Mouse (Mus musculus) brown adipose tissue, adult 24 weeks (tissue): Measurements from ENCODE around the gene Ccdc32. TPM values are rescaled to one million over a fixed set of nuclear protein-coding genes. Genes with fewer than 3 reads are reported as not detected.

ENCODE experiments used
- H3K27ac ChIP-seq: fragments of 200-500 bp; replicated peaks from 2 replicates; pipeline ENCODE4 v1.5.1; 2012; ENCODE audit warnings: low read depth, mild to moderate bottlenecking, low read length
- H3K4me1 ChIP-seq: fragments of 200-500 bp; 2 replicates; pipeline ENCODE4 v1.6.1; 2012; ENCODE audit warnings: low read length, mixed read lengths; ENCODE audit not compliant: control insufficient read depth, insufficient read depth, insufficient read length
- H3K4me3 ChIP-seq: fragments of 200-500 bp; 2 replicates; pipeline ENCODE4 v1.5.1; 2012; ENCODE audit warnings: low read depth, mild to moderate bottlenecking, low read length, moderate library complexity; ENCODE audit not compliant: insufficient read depth
- polyA plus RNA-seq: library from polyadenylated mRNA; stranded (reverse); fragments of >200 nt; gene quantifications from 2 replicates; pipeline ENCODE4 v1.2.4, GENCODE M21; 2012; ENCODE audit not compliant: missing spikeins, insufficient read depth, insufficient read length

The Ccdc32 gene
- polyA plus RNA-seq, 1 experiment, result 13.3 TPM

DNA sequence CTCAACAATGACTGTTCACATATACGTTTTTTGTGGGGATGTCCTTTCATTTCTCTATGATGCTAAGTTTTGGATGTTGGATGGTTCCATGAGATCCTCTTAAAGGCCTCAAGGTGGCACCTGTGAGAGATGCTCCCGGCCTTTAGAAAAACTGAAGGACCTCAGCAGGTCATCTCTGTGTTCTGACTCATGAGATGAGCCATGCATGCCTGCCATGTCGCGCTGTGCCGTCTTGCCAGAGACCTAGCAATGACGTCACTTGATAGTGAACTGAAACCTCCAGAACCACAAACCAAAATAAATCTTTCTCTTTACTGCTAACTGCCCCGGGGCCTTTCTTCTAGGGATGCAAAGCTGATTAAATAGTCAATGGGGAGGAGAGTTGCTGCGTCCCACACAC is 45.4 kb downstream of the Ccdc32 start:
- Histone ChIP-seq H3K27ac (no peak overlapping the region), H3K4me1 (no peaks in the 10 kb centered on the region)

DNA sequence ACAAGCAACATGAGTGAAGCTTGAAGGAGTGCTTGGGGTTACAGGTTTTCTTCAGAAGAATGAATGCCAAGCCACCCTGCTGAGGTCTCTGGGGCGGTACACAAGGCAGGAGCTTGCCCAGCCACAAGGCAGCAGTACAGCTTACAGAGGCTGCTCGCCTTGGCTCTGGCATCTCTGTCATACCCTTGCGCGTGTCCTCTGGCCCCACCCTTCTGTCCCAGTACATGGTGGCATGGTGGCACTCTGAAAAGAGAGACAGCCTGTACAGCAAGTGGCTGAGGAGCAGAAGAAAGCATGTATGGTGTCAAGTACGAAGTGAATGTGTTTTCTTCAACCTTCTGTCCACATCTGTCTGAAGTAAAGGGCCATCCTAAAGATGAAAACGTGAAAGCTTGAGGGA is 48.4 kb downstream of the Ccdc32 start:
- Histone ChIP-seq H3K4me1 (no peaks in the 10 kb centered on the region), H3K27ac (no peak overlapping the region), H3K4me3 (no peak overlapping the region)

More for the DNA sequence above, 45.4 kb downstream of the Ccdc32 start:
- no peak overlapping the region for H3K4me3 ChIP-seq

DNA sequence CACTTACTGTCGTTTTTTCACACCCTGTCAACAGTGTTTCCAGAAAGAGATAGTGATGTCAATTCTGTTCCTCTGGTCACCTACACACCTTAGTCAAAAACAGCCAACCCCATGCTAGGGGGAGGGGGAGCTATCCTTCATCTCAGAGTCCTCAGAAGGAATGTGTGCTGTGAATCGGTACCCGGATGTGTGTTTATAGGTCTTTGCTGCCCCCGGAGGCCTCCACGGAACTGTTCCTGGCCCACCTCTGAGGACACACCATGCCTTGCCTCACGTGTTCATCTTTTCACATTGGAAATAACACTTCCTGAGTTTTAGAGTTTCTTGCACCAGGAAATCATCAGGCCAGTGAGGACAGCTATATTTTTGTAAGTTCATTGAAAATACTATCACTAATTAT is 51.1 kb downstream of the Ccdc32 start:
- H3K4me3 ChIP-seq, result no peak overlapping the region
- no peak overlapping the region for H3K27ac ChIP-seq
- no peaks in the 10 kb centered on the region for H3K4me1 ChIP-seq

DNA sequence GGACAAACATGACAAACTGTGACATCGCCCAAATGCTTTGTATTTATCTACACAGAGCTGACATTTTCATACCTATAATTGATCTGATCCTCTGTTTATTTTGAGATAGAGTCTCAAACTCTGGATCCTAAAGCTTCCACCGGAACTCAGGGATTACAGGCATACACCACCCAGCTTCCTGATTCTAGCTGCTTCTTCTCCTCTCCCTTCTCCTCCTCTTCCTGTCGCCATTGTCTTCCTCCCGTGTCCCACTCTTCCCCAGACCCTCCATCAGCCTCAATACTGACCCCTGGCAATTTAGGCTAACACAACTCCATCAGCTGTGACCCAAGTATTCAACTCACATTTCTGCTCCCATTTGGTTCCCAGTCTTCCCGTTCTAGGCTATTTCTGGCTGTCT is 52.3 kb downstream of the Ccdc32 start:
- H3K27ac ChIP-seq, result no peak overlapping the region
- H3K4me3 ChIP-seq, result peak overlapping the region; percentile 65; the same call in 1 of the 2 replicates
- H3K4me1 ChIP-seq, result no peaks in the 10 kb centered on the region

DNA sequence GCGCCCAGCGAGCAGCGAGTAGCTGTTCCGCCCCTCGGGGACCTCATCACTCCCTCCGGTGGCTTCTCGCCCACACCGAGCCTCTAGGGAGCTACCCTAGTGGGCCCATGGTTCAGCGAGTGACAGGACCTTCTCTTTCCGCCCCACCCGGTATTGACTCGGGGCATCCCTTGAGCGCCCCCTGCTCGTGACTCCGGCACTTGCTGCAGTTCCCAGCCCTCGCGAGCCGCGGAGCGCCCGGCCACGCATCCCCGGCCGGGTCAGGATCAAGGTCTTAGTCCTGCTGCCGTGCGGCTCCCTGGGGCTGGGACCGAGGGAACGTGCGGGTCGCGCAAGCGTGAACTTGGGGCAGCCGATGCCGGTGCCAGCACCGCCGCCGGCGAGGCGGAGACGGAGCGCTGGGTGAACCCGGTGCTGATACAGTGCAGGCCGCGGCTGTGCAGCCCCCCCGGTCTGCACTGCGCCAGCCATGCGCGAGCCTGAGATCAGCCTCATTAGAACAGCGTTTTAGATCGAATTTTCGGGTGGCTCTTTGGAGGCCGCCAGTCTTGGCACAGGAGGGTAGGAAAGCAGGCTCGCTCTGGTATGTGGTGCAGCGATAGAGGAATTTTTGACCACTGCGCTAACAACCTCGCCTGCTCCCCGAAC is 52.8 kb downstream of the Ccdc32 start:
- Histone ChIP-seq H3K4me1 (no peaks in the 10 kb centered on the region), H3K4me3 (peak overlapping the region; percentile 65), H3K27ac (no peak overlapping the region)

DNA sequence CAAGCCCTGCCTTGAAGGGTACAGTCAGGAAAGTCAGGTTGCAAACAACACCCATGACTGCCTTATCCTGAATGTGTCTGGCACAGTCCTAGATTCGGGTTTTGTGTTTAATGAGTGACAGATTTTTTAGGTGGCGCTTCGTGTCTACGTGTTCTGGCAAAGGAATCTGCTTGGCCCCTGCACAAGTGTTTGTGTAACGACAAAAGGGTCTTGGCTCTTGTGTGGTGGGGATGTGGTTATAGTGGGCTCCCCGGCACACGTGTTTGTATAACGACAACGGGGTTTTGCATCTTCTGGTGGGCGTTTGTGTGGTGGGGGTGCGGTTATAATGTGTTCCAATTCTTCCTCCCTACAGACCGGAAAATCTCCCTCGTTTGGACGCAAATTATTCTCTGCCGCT is 53.3 kb downstream of the Ccdc32 start:
- H3K27ac ChIP-seq, result no peak overlapping the region
- peak overlapping the region; percentile 65 for H3K4me3 ChIP-seq
- H3K4me1 ChIP-seq, result no peaks in the 10 kb centered on the region

DNA sequence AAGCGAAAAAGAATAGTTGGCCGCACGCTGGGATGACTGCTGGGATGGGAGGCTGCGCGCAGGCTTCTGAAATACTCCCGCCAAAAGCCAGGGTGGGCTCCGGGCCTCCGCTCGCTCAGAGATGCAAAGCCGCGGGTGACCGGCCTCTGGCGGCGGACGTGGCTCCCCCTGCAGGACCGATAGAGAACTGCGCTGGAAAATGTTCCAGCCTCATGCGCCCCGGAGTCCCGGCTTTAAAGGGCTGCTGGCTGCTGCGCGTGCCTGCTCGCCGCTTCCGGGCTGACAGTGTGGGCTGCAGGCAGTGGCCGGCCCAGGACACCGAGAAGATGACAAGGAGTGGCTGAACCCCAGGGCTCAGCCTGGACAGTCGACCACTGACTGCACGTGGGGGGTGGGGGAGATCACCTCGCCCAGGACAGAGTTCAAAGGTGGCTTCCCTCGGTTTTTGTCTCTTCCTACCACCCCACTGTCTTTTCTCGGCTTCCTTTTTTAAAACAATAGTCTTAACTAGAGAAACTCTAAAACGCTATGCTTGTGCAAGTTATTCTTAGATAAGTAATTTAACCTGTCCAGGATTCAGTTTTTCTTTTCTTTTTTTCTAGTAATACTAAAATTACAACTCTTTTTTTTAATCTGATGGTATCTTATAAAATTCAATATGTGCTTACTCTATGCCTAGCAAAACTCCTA is 56.4 kb downstream of the Ccdc32 start:
- Histone ChIP-seq H3K27ac (no peak overlapping the region), H3K4me3 (peak overlapping the region; percentile 39), H3K4me1 (no peaks in the 10 kb centered on the region)

DNA sequence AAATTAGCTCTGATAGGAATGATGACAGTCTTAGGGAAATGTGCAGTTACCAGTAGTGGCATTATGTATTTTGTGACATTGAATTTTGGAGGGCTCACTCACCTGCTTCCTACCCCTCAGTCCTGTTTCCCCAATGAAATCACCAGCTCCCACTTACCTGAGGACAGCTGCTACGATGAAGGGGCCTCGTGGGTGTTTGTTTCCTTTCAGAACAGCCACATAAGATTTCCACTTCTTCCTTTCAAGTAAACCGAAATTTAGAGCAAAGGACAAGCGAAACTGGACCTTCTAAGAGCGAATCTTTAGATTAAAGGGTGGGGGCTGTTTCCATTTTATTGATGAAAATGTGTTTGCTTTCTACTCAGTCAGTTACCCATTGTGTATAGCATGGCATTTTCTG is 57.1 kb downstream of the Ccdc32 start:
- no peak overlapping the region for H3K4me3 ChIP-seq
- no peaks in the 10 kb centered on the region for H3K4me1 ChIP-seq
- no peak overlapping the region for H3K27ac ChIP-seq

DNA sequence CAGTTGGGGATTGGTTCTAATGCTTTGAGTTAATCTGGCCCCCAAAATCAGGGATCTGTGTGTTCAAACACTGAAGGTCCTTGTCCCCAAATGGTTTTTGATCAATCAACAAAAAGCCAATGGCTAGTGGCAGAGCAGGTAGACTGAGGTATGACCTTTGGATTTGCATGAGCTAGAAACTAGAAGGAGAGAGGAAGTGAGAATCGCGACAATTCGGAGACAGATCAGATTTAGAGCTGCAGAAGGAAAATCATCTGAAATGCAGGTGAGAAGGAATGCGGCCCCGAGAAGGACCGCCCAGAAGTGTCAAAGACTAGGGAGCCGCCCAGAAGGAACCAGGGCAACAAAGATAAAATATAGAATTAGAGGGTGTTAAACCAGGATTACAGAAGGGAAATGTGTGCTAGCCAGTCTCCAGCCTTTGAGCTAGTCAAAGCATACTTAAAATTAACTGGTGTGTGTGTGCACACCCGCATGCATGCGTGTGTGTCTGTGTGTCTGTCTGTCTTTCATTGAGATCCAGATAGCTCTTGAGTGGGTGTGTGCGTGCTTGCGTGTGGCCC is 59.5 kb downstream of the Ccdc32 start:
- Histone ChIP-seq H3K4me1 (no peaks in the 10 kb centered on the region), H3K27ac (no peak overlapping the region), H3K4me3 (no peak overlapping the region)

Other genes with a start within 250 kb of the Ccdc32 start
- gene Disp2, start 249.7 kb downstream of the Ccdc32 start, polyA plus RNA-seq, result 0.32 and 0.38 TPM in 2 replicates
- gene Knstrn, start 215.4 kb downstream of the Ccdc32 start, polyA plus RNA-seq, result 1.5 TPM in 1 of 2 replicates, not detected in the other
- 134 and 164 TPM in 2 replicates for gene Ivd, start 167.4 kb downstream of the Ccdc32 start, polyA plus RNA-seq
- 3.8 and 4.3 TPM in 2 replicates for gene Bahd1, start 129.0 kb downstream of the Ccdc32 start, polyA plus RNA-seq
- gene Chst14, start 102.9 kb downstream of the Ccdc32 start, polyA plus RNA-seq, result 4.2 and 4.7 TPM in 2 replicates
- 1.4 and 2.3 TPM in 2 replicates for gene Rpusd2, start 5.4 kb upstream of the Ccdc32 start, polyA plus RNA-seq
- not detected in 2 replicates for gene Knl1, start 17.7 kb upstream of the Ccdc32 start, polyA plus RNA-seq
- 0.83 TPM in 1 of 2 replicates, not detected in the other for gene Rad51, start 83.4 kb upstream of the Ccdc32 start, polyA plus RNA-seq
- gene Rmdn3, start 127.6 kb upstream of the Ccdc32 start, polyA plus RNA-seq, result 124 and 184 TPM in 2 replicates
- 1.7 and 2.4 TPM in 2 replicates for gene Gchfr, start 138.4 kb upstream of the Ccdc32 start, polyA plus RNA-seq
- not detected in 2 replicates for gene Gm14137, start 145.1 kb upstream of the Ccdc32 start, polyA plus RNA-seq
- 16.2 and 21.0 TPM in 2 replicates for gene Zfyve19, start 179.2 kb upstream of the Ccdc32 start, polyA plus RNA-seq
- 7.8 and 8.8 TPM in 2 replicates for gene Dnajc17, start 179.4 kb upstream of the Ccdc32 start, polyA plus RNA-seq
- gene Ppp1r14d, start 200.5 kb upstream of the Ccdc32 start, polyA plus RNA-seq, result not detected in 2 replicates
- gene Spint1, start 208.0 kb upstream of the Ccdc32 start, polyA plus RNA-seq, result not detected in 2 replicates
- gene Rhov, start 241.9 kb upstream of the Ccdc32 start, polyA plus RNA-seq, result not detected in 2 replicates